Mouse (Mus musculus) CH12.LX (cell line): ENCODE data around the gene Tmem222. TPM values are rescaled to one million over a fixed set of nuclear protein-coding genes. Genes with fewer than 3 reads are reported as not detected.

Experiments used
- DNase-seq: peaks from one replicate; pipeline ENCODE4 v3.0.0-alpha.2; 2013; ENCODE audit errors: extremely low read depth
- H3K27ac ChIP-seq: 2 replicates; pipeline ENCODE4 v1.5.1; 2012; ENCODE audit warnings: low read depth, mild to moderate bottlenecking, control low read depth, moderate library complexity; ENCODE audit not compliant: insufficient read depth
- H3K27me3 ChIP-seq: replicated peaks from 2 replicates; pipeline ENCODE3; 2012; ENCODE audit warnings: inconsistent platforms
- H3K36me3 ChIP-seq, 2 experiments: replicated peaks in 1 of 2; 2 replicates each; pipeline versions ENCODE3 to v1.6.1; 2012; ENCODE audit warnings: inconsistent platforms in 1 of 2, low read length in 1 of 2, mild to moderate bottlenecking in 1 of 2, mixed read lengths in 1 of 2, moderate library complexity in 1 of 2; ENCODE audit not compliant: control insufficient read depth in 1 of 2, insufficient read depth in 1 of 2
- H3K4me1 ChIP-seq, 2 experiments: 2 replicates each; pipeline ENCODE4 v1.6.1; 2012; ENCODE audit warnings: inconsistent platforms in 1 of 2, moderate library complexity in 1 of 2; ENCODE audit not compliant: insufficient read depth in 2 of 2, control insufficient read depth in 1 of 2
- H3K4me2 ChIP-seq: 2 replicates; pipeline ENCODE4 v1.6.1; 2012; ENCODE audit warnings: low read depth, mild to moderate bottlenecking, control low read depth; ENCODE audit not compliant: poor library complexity, insufficient read depth, severe bottlenecking
- H3K4me3 ChIP-seq, 3 experiments: fragments of 150-350 bp in 1 of 3; sonication (generic) in 1 of 3; replicated peaks in 1 of 3; 2 replicates each; pipeline versions ENCODE3 to v1.5.1; 2011 to 2012; ENCODE audit warnings: low read depth in 2 of 3, low read length in 2 of 3, mild to moderate bottlenecking in 2 of 3, moderate library complexity in 2 of 3, control low read depth in 1 of 3, improper control_type of control experiment in 1 of 3, inconsistent platforms in 1 of 3, mixed read lengths in 1 of 3; ENCODE audit not compliant: poor library complexity in 1 of 3
- H3K79me2 ChIP-seq: replicated peaks from 2 replicates; pipeline ENCODE4 v1.6.1; 2012; ENCODE audit warnings: mild to moderate bottlenecking, moderate library complexity; ENCODE audit not compliant: control insufficient read depth, poor library complexity, insufficient read depth, severe bottlenecking; ENCODE audit errors: extremely low read depth
- H3K9ac ChIP-seq: 2 replicates; pipeline ENCODE4 v1.6.1; 2012; ENCODE audit warnings: low read depth, mild to moderate bottlenecking, control low read depth, moderate library complexity; ENCODE audit not compliant: insufficient read depth
- H3K9me3 ChIP-seq: replicated peaks from 2 replicates; pipeline ENCODE3; 2012; ENCODE audit warnings: low read length, inconsistent platforms, mixed read lengths
- BHLHE40 ChIP-seq: IDR thresholded peaks from 2 replicates; pipeline ENCODE4 v1.6.1; 2011; ENCODE audit warnings: mild to moderate bottlenecking, low read depth, low read length, improper control_type of control experiment
- CHD2 ChIP-seq: IDR thresholded peaks from 2 replicates; pipeline ENCODE4 v1.6.1; 2011; ENCODE audit warnings: low read length, improper control_type of control experiment
- CTCF ChIP-seq, 2 experiments: IDR thresholded peaks in 1 of 2; conservative IDR thresholded peaks in 1 of 2; 2 replicates each; pipeline ENCODE4 v1.5.1; 2011 to 2012; ENCODE audit warnings: low read depth in 2 of 2, low read length in 2 of 2, improper control_type of control experiment in 1 of 2, inconsistent platforms in 1 of 2, mild to moderate bottlenecking in 1 of 2, moderate library complexity in 1 of 2
- ETS1 ChIP-seq: conservative IDR thresholded peaks from 2 replicates; pipeline ENCODE4 v1.6.1; 2012; ENCODE audit warnings: low read depth, mild to moderate bottlenecking, inconsistent platforms, low read length, improper control_type of control experiment, moderate library complexity
- HCFC1 ChIP-seq: IDR thresholded peaks from 2 replicates; pipeline ENCODE4 v1.6.1; 2012; ENCODE audit warnings: low read depth, mild to moderate bottlenecking, inconsistent platforms, low read length, improper control_type of control experiment
- IRF4 ChIP-seq: IDR thresholded peaks from 2 replicates; pipeline ENCODE4 v1.6.1; 2014; ENCODE audit warnings: low read depth, mild to moderate bottlenecking, inconsistent platforms, low read length, improper control_type of control experiment
- JUN ChIP-seq: IDR thresholded peaks from 2 replicates; pipeline ENCODE4 v1.6.1; 2011; ENCODE audit warnings: low read depth, mild to moderate bottlenecking, low read length, improper control_type of control experiment, moderate library complexity; ENCODE audit not compliant: insufficient read depth
- KAT2A ChIP-seq: IDR thresholded peaks from 2 replicates; pipeline ENCODE4 v1.6.1; 2012; ENCODE audit warnings: low read length, improper control_type of control experiment, inconsistent platforms; ENCODE audit not compliant: insufficient replicate concordance
- MAFK ChIP-seq: IDR thresholded peaks from 2 replicates; pipeline ENCODE4 v1.6.1; 2011; ENCODE audit warnings: low read length, improper control_type of control experiment; ENCODE audit not compliant: insufficient replicate concordance
- MAX ChIP-seq: IDR thresholded peaks from 2 replicates; pipeline ENCODE4 v1.6.1; 2011; ENCODE audit warnings: low read length, improper control_type of control experiment
- MXI1 ChIP-seq: IDR thresholded peaks from 2 replicates; pipeline ENCODE4 v1.6.1; 2011; ENCODE audit warnings: mild to moderate bottlenecking, low read depth, low read length, improper control_type of control experiment
- MYC ChIP-seq: IDR thresholded peaks from 2 replicates; pipeline ENCODE4 v1.6.1; 2011; ENCODE audit warnings: low read depth, mild to moderate bottlenecking, improper control_type of control experiment, low read length
- PAX5 ChIP-seq: IDR thresholded peaks from 2 replicates; pipeline ENCODE4 v1.6.1; 2012; ENCODE audit warnings: low read length, inconsistent platforms, mixed read lengths
- RAD21 ChIP-seq: IDR thresholded peaks from 2 replicates; pipeline ENCODE4 v1.6.1; 2011; ENCODE audit warnings: low read depth, mild to moderate bottlenecking, low read length, improper control_type of control experiment, moderate library complexity
- RCOR1 ChIP-seq: conservative IDR thresholded peaks from 2 replicates; pipeline ENCODE4 v1.6.1; 2012; ENCODE audit warnings: low read depth, mild to moderate bottlenecking, inconsistent platforms, low read length, improper control_type of control experiment
- SMC3 ChIP-seq: IDR thresholded peaks from 2 replicates; pipeline ENCODE4 v1.6.1; 2011; ENCODE audit warnings: low read depth, low read length, improper control_type of control experiment
- TCF12 ChIP-seq: IDR thresholded peaks from 2 replicates; pipeline ENCODE4 v1.6.1; 2014; ENCODE audit warnings: low read depth, mild to moderate bottlenecking, inconsistent platforms, low read length, improper control_type of control experiment
- USF1 ChIP-seq: IDR thresholded peaks from 2 replicates; pipeline ENCODE4 v1.6.1; 2014; ENCODE audit warnings: low read depth, mild to moderate bottlenecking, inconsistent platforms, low read length, improper control_type of control experiment
- ZC3H11A ChIP-seq: IDR thresholded peaks from 2 replicates; pipeline ENCODE4 v1.6.1; 2012; ENCODE audit warnings: low read depth, mild to moderate bottlenecking, inconsistent platforms, low read length, improper control_type of control experiment
- dilution Hi-C: fragments of 300-500 bp; cut with MboI; formaldehyde crosslinking; loops from 2 replicates; pipeline ENCODE4 v1.14.3; 2020; ENCODE audit warnings: low sequenced_read_pairs; ENCODE audit not compliant: extremely low pct_unique_long_range_greater_than_20kb, extremely low pct_ligation_motif_present
- in situ Hi-C: fragments of 300-500 bp; cut with MboI; formaldehyde crosslinking; loops from 3 replicates; pipeline ENCODE4 v1.14.3; 2019; ENCODE audit warnings: low sequenced_read_pairs, low pct_ligation_motif_present, low pct_unique_long_range_greater_than_20kb, mixed read lengths
- polyA plus RNA-seq: library from polyadenylated mRNA; unstranded; fragments of >175 nt; gene quantifications from 2 replicates; pipeline ENCODE4 v1.2.1, GENCODE M21; 2012; ENCODE audit warnings: low read depth; ENCODE audit not compliant: insufficient read length
- total RNA-seq, 2 experiments: library from RNA; depleted of rRNA; stranded (reverse); fragments of 300-350 nt in 1 of 2; fragments of >200 nt in 1 of 2; gene quantifications; 2 replicates each; pipeline ENCODE4 v1.2.3; 2012 to 2014

Tmem222 gene
- total and polyA plus RNA-seq, 3 experiments, result 64.8 to 95.7 (median 73.2) TPM

DNA sequence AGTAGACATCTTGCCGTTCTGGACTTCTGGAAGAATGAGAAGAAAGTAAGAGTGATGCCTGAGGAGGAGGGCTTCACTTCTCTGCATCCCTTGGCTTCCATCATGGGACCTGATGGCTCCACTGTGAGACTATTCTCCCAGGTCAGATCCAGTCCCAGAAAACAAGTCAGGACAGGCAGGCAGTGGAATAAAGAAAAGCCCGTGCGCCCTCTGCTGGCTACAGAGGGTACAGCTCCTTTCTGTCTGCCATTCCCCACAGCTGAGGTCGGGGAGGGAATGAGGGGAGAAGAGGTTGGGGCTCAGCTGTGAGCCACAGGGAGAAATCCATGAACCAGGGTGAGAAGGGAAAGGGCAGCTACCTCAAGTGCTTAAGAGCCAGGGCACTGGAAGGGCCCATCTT lies 24.2 kb upstream of the Tmem222 start:
- Histone ChIP-seq H3K9me3 (no peaks in the 10 kb centered on the region), H3K4me3 (no peak overlapping the region), H3K4me1 (peaks cover 9 to 39% of the 10 kb centered on the region in 2 experiments), H3K27ac (no peak overlapping the region), H3K79me2 (no peaks in the 10 kb centered on the region), H3K36me3 (peaks cover 25 to 77% of the 10 kb centered on the region in 2 experiments), H3K4me2 (no peak overlapping the region), H3K27me3 (no peaks in the 10 kb centered on the region), H3K9ac (no peak overlapping the region)
- TF ChIP-seq MXI1 (no peak), USF1 (no peak), ZC3H11A (peak; percentile 27; the same call in 1 of the 2 replicates), SMC3 (peak; percentile 81), IRF4 (0 out of 2 replicates have a peak, but pooled peaks have one; percentile 9), CTCF (conservative IDR thresholded peaks at IDR 0.05 in 1 of 2, IDR thresholded peaks at IDR 0.05 in 1 of 2; ENCODE audit: low read depth in 2 of 2, low read length in 2 of 2) (peak; percentile 87 to 95), RAD21 (peak; percentile 67)
- DNase-seq, result peak; percentile 49
- dilution Hi-C loops (no loop called here), in situ Hi-C loops (loop anchor here (5.0 to 10.0 kb wide), 4 partner anchors 40 to 297 kb away; partner anchors contain the start of genes Cd164l2, Gpr3 and Sytl1)

DNA sequence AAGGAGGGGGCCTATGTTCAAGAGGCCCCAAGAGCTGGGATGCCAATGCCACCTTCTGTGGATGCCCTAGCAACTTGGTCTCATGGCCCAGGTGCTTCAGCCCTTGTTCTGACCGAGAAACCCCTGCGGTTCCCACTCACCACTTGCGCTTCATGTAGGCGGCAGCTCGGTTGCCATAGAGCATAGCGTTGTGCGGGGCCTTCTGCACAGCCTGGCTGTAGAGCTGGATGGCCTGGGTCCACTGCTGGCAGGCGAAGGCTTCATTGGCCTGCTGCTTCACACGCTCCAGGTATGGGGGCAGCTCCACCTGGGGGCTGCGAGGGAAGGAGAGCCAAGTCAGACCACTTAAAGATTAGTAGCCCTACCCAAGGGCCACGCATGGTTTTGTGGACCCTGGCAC lies 22.8 kb upstream of the Tmem222 start:
- Histone ChIP-seq H3K79me2 (no peaks in the 10 kb centered on the region), H3K4me3 (no peak overlapping the region), H3K9me3 (no peaks in the 10 kb centered on the region), H3K27me3 (no peaks in the 10 kb centered on the region), H3K27ac (no peak overlapping the region), H3K9ac (no peak overlapping the region), H3K4me1 (peaks cover 9 to 45% of the 10 kb centered on the region in 2 experiments), H3K4me2 (no peak overlapping the region), H3K36me3 (peaks cover 33 to 80% of the 10 kb centered on the region in 2 experiments)
- dilution Hi-C loops (no loop called here), in situ Hi-C loops (loop anchor here (5.0 to 10.0 kb wide), 4 partner anchors 38 to 296 kb away; partner anchors contain the start of genes Cd164l2, Gpr3 and Sytl1)
- no peak for DNase-seq
- TF ChIP-seq TCF12 (no peak), MAX (no peak), MYC (no peak), CHD2 (no peak), RCOR1 (no peak), PAX5 (no peak), KAT2A (no peak), BHLHE40 (no peak), HCFC1 (no peak), MAFK (no peak), IRF4 (no peak), JUN (no peak), ETS1 (no peak), SMC3 (no peak)
